Mouse (Mus musculus) heart, embryonic 15.5 days (tissue): ENCODE measurements around the gene Zzz3. TPM values are rescaled to one million over a fixed set of nuclear protein-coding genes. Genes with fewer than 3 reads are reported as not detected.
"Not testable (repeated sequence)": the region's sequence is repeated elsewhere in the genome, so short reads cannot be mapped to it uniquely, and the experiment has no call there.

Experiments
- ATAC-seq: fragments of 200-750 bp; cut with Nextera tagmentation; replicated peaks from 2 replicates; pipeline ENCODE4 v1.8.0; 2017; ENCODE audit warnings: low read depth, moderate TSS enrichment; ENCODE audit not compliant: insufficient number of reproducible peaks, insufficient read depth, low FRiP score
- H3K27ac ChIP-seq: fragments of 300-500 bp; sonication (generic); 2 replicates; pipeline ENCODE4 v1.5.1; 2015; ENCODE audit warnings: mild to moderate bottlenecking, inconsistent platforms
- H3K27me3 ChIP-seq: fragments of 300-500 bp; sonication (generic); 2 replicates; pipeline ENCODE4 v1.6.1; 2015; ENCODE audit warnings: inconsistent platforms
- H3K36me3 ChIP-seq: fragments of 300-500 bp; sonication (generic); 2 replicates; pipeline ENCODE4 v1.6.1; 2015; ENCODE audit warnings: mild to moderate bottlenecking, inconsistent platforms
- H3K4me1 ChIP-seq: fragments of 300-500 bp; sonication (generic); replicated peaks from 2 replicates; pipeline ENCODE4 v1.6.1; 2015; ENCODE audit warnings: inconsistent platforms
- H3K4me2 ChIP-seq: fragments of 300-500 bp; sonication (generic); 2 replicates; pipeline ENCODE4 v1.6.1; 2015; ENCODE audit warnings: inconsistent platforms, mild to moderate bottlenecking, moderate library complexity
- H3K4me3 ChIP-seq: fragments of 300-500 bp; sonication (generic); 2 replicates; pipeline ENCODE4 v1.5.1; 2015; ENCODE audit warnings: mild to moderate bottlenecking, inconsistent platforms
- H3K9ac ChIP-seq: fragments of 300-500 bp; sonication (generic); 2 replicates; pipeline ENCODE4 v1.6.1; 2015; ENCODE audit warnings: mild to moderate bottlenecking, inconsistent platforms
- H3K9me3 ChIP-seq: fragments of 300-500 bp; sonication (generic); replicated peaks from 2 replicates; pipeline ENCODE4 v1.6.1; 2016; ENCODE audit warnings: inconsistent platforms
- WGBS: fragments of 180-500 bp; shearing (Covaris S2); methylation state at CpG from one replicate; pipeline ENCODE4 v1.1.7; 2015; ENCODE audit warnings: mixed read lengths; 5-methylcytosine and 5-hydroxymethylcytosine counted together
- polyA plus RNA-seq: library from polyadenylated mRNA; unstranded; fragments of >200 nt; fragmentation: Nextera tagmentation; extraction: Ambion mirVana; gene quantifications from 2 replicates; pipeline ENCODE4 v1.2.1, GENCODE M21; 2015

Gene Zzz3
- polyA plus RNA-seq, 1 experiment from 2014 or later, result 22.7 TPM

- Histone ChIP-seq H3K4me2 (no peak overlapping the region), H3K27me3 (no peaks in the 10 kb centered on the region), H3K27ac (no peak overlapping the region), H3K4me3 (no peak overlapping the region), H3K4me1 (no peaks in the 10 kb centered on the region), H3K9ac (no peak overlapping the region), H3K36me3 (peaks cover 25% of the 10 kb centered on the region), H3K9me3 (no peaks in the 10 kb centered on the region)
- WGBS, result 80% methylated on average over 1 of the region's 1 CpGs
- ATAC-seq, result no peak
Measured at GRCm38 (mm10) chr3:152446966-152447365, 51.7 kb downstream of the Zzz3 start.

- Histone ChIP-seq H3K27ac (no peak overlapping the region), H3K4me2 (no peak overlapping the region), H3K9ac (no peak overlapping the region), H3K36me3 (peaks cover 67% of the 10 kb centered on the region), H3K9me3 (no peaks in the 10 kb centered on the region), H3K27me3 (no peaks in the 10 kb centered on the region), H3K4me1 (peaks cover 10% of the 10 kb centered on the region), H3K4me3 (no peak overlapping the region)
- no peak for ATAC-seq
- WGBS, result 85% methylated on average over 3 of the region's 4 CpGs
Measured at GRCm38 (mm10) chr3:152453163-152453562, 57.9 kb downstream of the Zzz3 start.

GRCm38 (mm10) chr3:152457308-152458035, 62.2 kb downstream of the Zzz3 start:
- no peak overlapping the region for H3K9ac ChIP-seq
- peaks cover 13% of the 10 kb centered on the region for H3K4me1 ChIP-seq
- no peaks in the 10 kb centered on the region for H3K9me3 ChIP-seq
- 0 out of 2 replicates have a peak, but pooled peaks have one; percentile 62 for ATAC-seq
- H3K27ac ChIP-seq, result peak overlapping the region; percentile 64
- H3K27me3 ChIP-seq, result no peaks in the 10 kb centered on the region
- no peak overlapping the region for H3K4me2 ChIP-seq
- H3K4me3 ChIP-seq, result no peak overlapping the region
- peaks cover 46% of the 10 kb centered on the region for H3K36me3 ChIP-seq
- 60% methylated on average over 2 of the region's 2 CpGs for WGBS

- H3K27me3 ChIP-seq, H3K27ac ChIP-seq, H3K4me2 ChIP-seq, H3K4me3 ChIP-seq, ATAC-seq, H3K9ac ChIP-seq, H3K9me3 ChIP-seq: not testable (repeated sequence)
- 86% methylated on average over 4 of the region's 4 CpGs for WGBS
- H3K36me3 ChIP-seq, result peaks cover 42% of the 10 kb centered on the region
- peaks cover 13% of the 10 kb centered on the region for H3K4me1 ChIP-seq
Measured at GRCm38 (mm10) chr3:152458875-152459274, 63.6 kb downstream of the Zzz3 start.

- H3K4me1 ChIP-seq, result peaks cover 18% of the 10 kb centered on the region
- no peak for ATAC-seq
- H3K36me3 ChIP-seq, result peaks cover 31% of the 10 kb centered on the region
- no peak overlapping the region for H3K4me2 ChIP-seq
- no peaks in the 10 kb centered on the region for H3K9me3 ChIP-seq
- H3K4me3 ChIP-seq, result no peak overlapping the region
- H3K9ac ChIP-seq, result no peak overlapping the region
- no peaks in the 10 kb centered on the region for H3K27me3 ChIP-seq
- no peak overlapping the region for H3K27ac ChIP-seq
- 49% methylated on average over 4 of the region's 4 CpGs for WGBS
Measured at GRCm38 (mm10) chr3:152460802-152461201, 65.5 kb downstream of the Zzz3 start.

- H3K27me3 ChIP-seq, result no peaks in the 10 kb centered on the region
- H3K4me2 ChIP-seq, result no peak overlapping the region
- H3K4me3 ChIP-seq, result no peak overlapping the region
- H3K36me3 ChIP-seq, result peaks cover 18% of the 10 kb centered on the region
- no peak for ATAC-seq
- WGBS, result 80% methylated on average over 10 of the region's 10 CpGs
- H3K9me3 ChIP-seq, result no peaks in the 10 kb centered on the region
- H3K4me1 ChIP-seq, result peaks cover 24% of the 10 kb centered on the region
- H3K27ac ChIP-seq, result no peak overlapping the region
- no peak overlapping the region for H3K9ac ChIP-seq
Measured at GRCm38 (mm10) chr3:152462038-152462547, 66.8 kb downstream of the Zzz3 start.

GRCm38 (mm10) chr3:152462900-152463299, 67.6 kb downstream of the Zzz3 start:
- H3K27me3 ChIP-seq, result no peaks in the 10 kb centered on the region
- H3K27ac ChIP-seq, result no peak overlapping the region
- no peaks in the 10 kb centered on the region for H3K9me3 ChIP-seq
- peaks cover 20% of the 10 kb centered on the region for H3K4me1 ChIP-seq
- WGBS, result 91% methylated on average over 10 of the region's 10 CpGs
- peaks cover 11% of the 10 kb centered on the region for H3K36me3 ChIP-seq
- no peak overlapping the region for H3K4me3 ChIP-seq
- H3K4me2 ChIP-seq, result no peak overlapping the region
- no peak for ATAC-seq
- H3K9ac ChIP-seq, result no peak overlapping the region

GRCm38 (mm10) chr3:152464462-152464861, 69.2 kb downstream of the Zzz3 start:
- H3K4me3 ChIP-seq, result no peak overlapping the region
- no peak overlapping the region for H3K9ac ChIP-seq
- H3K36me3 ChIP-seq, result peaks cover 8% of the 10 kb centered on the region; the same call in 1 of the 2 replicates
- H3K4me1 ChIP-seq, result peaks cover 29% of the 10 kb centered on the region
- no peak for ATAC-seq
- H3K4me2 ChIP-seq, result no peak overlapping the region
- no peaks in the 10 kb centered on the region for H3K27me3 ChIP-seq
- no peak overlapping the region for H3K27ac ChIP-seq
- WGBS, result 97% methylated on average over 3 of the region's 3 CpGs
- H3K9me3 ChIP-seq, result no peaks in the 10 kb centered on the region

- no peak overlapping the region for H3K4me2 ChIP-seq
- peaks cover 33% of the 10 kb centered on the region for H3K4me1 ChIP-seq
- H3K27me3 ChIP-seq, result no peaks in the 10 kb centered on the region
- ATAC-seq, result no peak
- H3K36me3 ChIP-seq, result peaks cover 8% of the 10 kb centered on the region; the same call in 1 of the 2 replicates
- H3K9me3 ChIP-seq, result no peaks in the 10 kb centered on the region
- WGBS, result 81% methylated on average over 6 of the region's 6 CpGs
- H3K27ac ChIP-seq, result no peak overlapping the region
- H3K4me3 ChIP-seq, result no peak overlapping the region
- no peak overlapping the region for H3K9ac ChIP-seq
Measured at GRCm38 (mm10) chr3:152465338-152465737, 70.1 kb downstream of the Zzz3 start.

- 60% methylated on average over 9 of the region's 9 CpGs for WGBS
- Histone ChIP-seq H3K4me3 (no peak overlapping the region), H3K9me3 (no peaks in the 10 kb centered on the region), H3K27me3 (no peaks in the 10 kb centered on the region), H3K9ac (no peak overlapping the region), H3K36me3 (peaks cover 8% of the 10 kb centered on the region; the same call in 1 of the 2 replicates), H3K4me1 (peaks cover 30% of the 10 kb centered on the region), H3K4me2 (no peak overlapping the region), H3K27ac (peak overlapping the region; percentile 25)
- no peak for ATAC-seq
Measured at GRCm38 (mm10) chr3:152466849-152467248, 71.6 kb downstream of the Zzz3 start.

GRCm38 (mm10) chr3:152467312-152467711, 72.0 kb downstream of the Zzz3 start:
- Histone ChIP-seq H3K4me3 (no peak overlapping the region), H3K27ac (peak overlapping the region; percentile 25; the same call in 1 of the 2 replicates), H3K36me3 (0 out of 2 replicates have a peak, but pooled peaks cover 3% of the 10 kb centered on the region), H3K9ac (no peak overlapping the region), H3K4me2 (no peak overlapping the region), H3K4me1 (peaks cover 30% of the 10 kb centered on the region), H3K9me3 (no peaks in the 10 kb centered on the region), H3K27me3 (no peaks in the 10 kb centered on the region)
- ATAC-seq, result no peak; the same call in 1 of the 2 replicates
- 58% methylated on average over 4 of the region's 4 CpGs for WGBS

GRCm38 (mm10) chr3:152468032-152468431, 72.8 kb downstream of the Zzz3 start:
- no peak overlapping the region for H3K4me2 ChIP-seq
- H3K4me3 ChIP-seq, result no peak overlapping the region
- no peaks in the 10 kb centered on the region for H3K27me3 ChIP-seq
- ATAC-seq, result no peak
- no peak overlapping the region for H3K9ac ChIP-seq
- H3K27ac ChIP-seq, result no peak overlapping the region
- peaks cover 30% of the 10 kb centered on the region for H3K4me1 ChIP-seq
- no peaks in the 10 kb centered on the region for H3K9me3 ChIP-seq
- H3K36me3 ChIP-seq, result no peaks in the 10 kb centered on the region
- WGBS, result 87% methylated on average over 8 of the region's 8 CpGs
